Mouse (Mus musculus): Measurements from ENCODE around the gene Akirin1.

- TF ChIP-seq CTCF (IDR thresholded peaks at IDR 0.05; ENCODE audit: borderline replicate concordance, insufficient read depth, low read depth, low read length) = no peak
- TF ChIP-seq POLR2A (IDR thresholded peaks at IDR 0.05; ENCODE audit: borderline replicate concordance, insufficient read depth, low read length) = no peak
Observed at GRCm38 (mm10) chr4:123733532-123733931, 16.6 kb downstream of the Akirin1 start.
